Mouse (Mus musculus) erythroblast, embryonic 14.5 days (primary cell): ENCODE data around the gene Slc6a9. TPM values are rescaled to one million over a fixed set of nuclear protein-coding genes. Genes with fewer than 3 reads are reported as not detected.

Source experiments
- H3K27me3 ChIP-seq: 2 replicates; pipeline ENCODE4 v1.6.1; 2012; ENCODE audit warnings: inconsistent platforms; ENCODE audit not compliant: control insufficient read depth
- H3K36me3 ChIP-seq: 2 replicates; pipeline ENCODE4 v1.6.1; 2012; ENCODE audit warnings: mild to moderate bottlenecking, inconsistent platforms; ENCODE audit not compliant: control insufficient read depth
- H3K4me1 ChIP-seq: 2 replicates; pipeline ENCODE4 v1.6.1; 2012; ENCODE audit warnings: inconsistent platforms; ENCODE audit not compliant: control insufficient read depth
- H3K4me3 ChIP-seq: replicated peaks from 2 replicates; pipeline ENCODE3; 2012; ENCODE audit warnings: moderate library complexity, mild to moderate bottlenecking, inconsistent platforms
- H3K9me3 ChIP-seq: 2 replicates; pipeline ENCODE4 v1.6.1; 2012; ENCODE audit warnings: low read length, inconsistent platforms, mixed read lengths; ENCODE audit not compliant: control insufficient read depth
- GATA1 ChIP-seq: IDR thresholded peaks from 2 replicates; pipeline ENCODE4 v1.6.1; 2012; ENCODE audit warnings: low read length, inconsistent platforms, mixed read lengths
- TAL1 ChIP-seq: IDR thresholded peaks from 3 replicates; pipeline ENCODE4 v1.6.1; 2012; ENCODE audit warnings: low read length, inconsistent platforms, mixed read lengths
- polyA plus RNA-seq: library from polyadenylated mRNA; stranded (reverse); fragments of >175 nt; gene quantifications from 2 replicates; pipeline ENCODE4 v1.2.3, GENCODE M21; 2012

The Slc6a9 gene
- polyA plus RNA-seq, 1 experiment = 82.3 TPM

DNA sequence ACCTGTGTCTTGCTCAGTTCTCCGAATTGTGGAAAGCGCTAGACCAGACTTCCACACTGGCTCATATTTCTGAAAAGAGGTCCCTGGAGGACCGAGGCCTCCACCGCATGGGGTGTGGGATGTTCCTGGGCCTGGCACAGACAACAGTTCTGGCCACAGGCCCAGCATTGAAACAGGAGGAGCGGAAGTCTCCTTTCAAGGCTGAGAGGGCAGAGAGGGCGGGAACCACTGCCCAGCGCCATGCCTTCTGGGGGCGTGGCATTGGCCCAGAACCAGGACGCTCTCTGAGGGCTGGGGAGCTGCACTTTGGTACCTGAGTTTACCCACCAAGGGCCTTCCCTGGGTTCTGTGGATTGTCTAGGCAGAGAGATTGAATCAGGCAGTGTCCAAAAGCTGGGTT lies 31.8 kb downstream of the Slc6a9 start:
- no peaks in the 10 kb centered on the region for H3K9me3 ChIP-seq
- H3K36me3 ChIP-seq = peaks cover 100% of the 10 kb centered on the region
- H3K27me3 ChIP-seq = no peaks in the 10 kb centered on the region; the same call in 1 of the 2 replicates
- TF ChIP-seq TAL1 (no peak), GATA1 (no peak)
- no peak overlapping the region for H3K4me3 ChIP-seq
- H3K4me1 ChIP-seq = peaks cover 79% of the 10 kb centered on the region

GRCm38 (mm10) chr4:117867000-117867399 lies 32.7 kb downstream of the Slc6a9 start:
- TF ChIP-seq GATA1 (no peak), TAL1 (no peak)
- Histone ChIP-seq H3K4me3 (no peak overlapping the region), H3K27me3 (no peaks in the 10 kb centered on the region; the same call in 1 of the 2 replicates), H3K9me3 (no peaks in the 10 kb centered on the region), H3K4me1 (peaks cover 85% of the 10 kb centered on the region), H3K36me3 (peaks cover 98% of the 10 kb centered on the region)

GRCm38 (mm10) chr4:117867823-117868222 lies 33.5 kb downstream of the Slc6a9 start:
- H3K36me3 ChIP-seq = peaks cover 90% of the 10 kb centered on the region
- no peak overlapping the region for H3K4me3 ChIP-seq
- H3K27me3 ChIP-seq = no peaks in the 10 kb centered on the region; the same call in 1 of the 2 replicates
- TF ChIP-seq GATA1 (no peak), TAL1 (no peak)
- no peaks in the 10 kb centered on the region for H3K9me3 ChIP-seq
- peaks cover 88% of the 10 kb centered on the region for H3K4me1 ChIP-seq

- no peak overlapping the region for H3K4me3 ChIP-seq
- no peaks in the 10 kb centered on the region; the same call in 1 of the 2 replicates for H3K27me3 ChIP-seq
- H3K9me3 ChIP-seq = no peaks in the 10 kb centered on the region
- TF ChIP-seq TAL1 (no peak), GATA1 (no peak)
- peaks cover 75% of the 10 kb centered on the region for H3K36me3 ChIP-seq
- H3K4me1 ChIP-seq = peaks cover 88% of the 10 kb centered on the region
Observed at GRCm38 (mm10) chr4:117869317-117869716, 35.0 kb downstream of the Slc6a9 start.

GRCm38 (mm10) chr4:117870437-117870836 lies 36.1 kb downstream of the Slc6a9 start:
- Histone ChIP-seq H3K4me3 (no peak overlapping the region), H3K36me3 (peaks cover 64% of the 10 kb centered on the region), H3K9me3 (no peaks in the 10 kb centered on the region), H3K4me1 (peaks cover 86% of the 10 kb centered on the region), H3K27me3 (no peaks in the 10 kb centered on the region; the same call in 1 of the 2 replicates)
- TF ChIP-seq GATA1 = no peak
- TF ChIP-seq TAL1 = no peak

GRCm38 (mm10) chr4:117871787-117872186 lies 37.5 kb downstream of the Slc6a9 start:
- H3K4me1 ChIP-seq = peaks cover 73% of the 10 kb centered on the region
- TF ChIP-seq TAL1 (peak; percentile 66), GATA1 (peak; percentile 70)
- peak overlapping the region; percentile 58 for H3K4me3 ChIP-seq
- peaks cover 52% of the 10 kb centered on the region for H3K36me3 ChIP-seq
- H3K9me3 ChIP-seq = no peaks in the 10 kb centered on the region
- no peaks in the 10 kb centered on the region; the same call in 1 of the 2 replicates for H3K27me3 ChIP-seq

GRCm38 (mm10) chr4:117872471-117872886 lies 38.2 kb downstream of the Slc6a9 start, which contains the start of gene Ccdc24:
Ccdc24 (minus strand) TSS chr4:117872557.
- Histone ChIP-seq H3K27me3 (no peaks in the 10 kb centered on the region; the same call in 1 of the 2 replicates), H3K4me1 (peaks cover 66% of the 10 kb centered on the region), H3K9me3 (no peaks in the 10 kb centered on the region), H3K36me3 (peaks cover 46% of the 10 kb centered on the region), H3K4me3 (peak within 1 kb of the TSS; percentile 58)
- TF ChIP-seq GATA1 (no peak), TAL1 (no peak)

GRCm38 (mm10) chr4:117873615-117874014 lies 39.3 kb downstream of the Slc6a9 start:
- no peak for TF ChIP-seq TAL1
- TF ChIP-seq GATA1 = no peak
- Histone ChIP-seq H3K9me3 (no peaks in the 10 kb centered on the region), H3K4me3 (no peak overlapping the region), H3K27me3 (no peaks in the 10 kb centered on the region), H3K36me3 (peaks cover 35% of the 10 kb centered on the region), H3K4me1 (peaks cover 55% of the 10 kb centered on the region)

GRCm38 (mm10) chr4:117878301-117878700 lies 44.0 kb downstream of the Slc6a9 start:
- no peak overlapping the region for H3K4me3 ChIP-seq
- TF ChIP-seq TAL1 = no peak
- no peak for TF ChIP-seq GATA1
- peaks cover 37% of the 10 kb centered on the region for H3K27me3 ChIP-seq
- H3K4me1 ChIP-seq = peaks cover 17% of the 10 kb centered on the region
- H3K9me3 ChIP-seq = no peaks in the 10 kb centered on the region
- H3K36me3 ChIP-seq = peaks cover 2% of the 10 kb centered on the region; the same call in 1 of the 2 replicates

DNA sequence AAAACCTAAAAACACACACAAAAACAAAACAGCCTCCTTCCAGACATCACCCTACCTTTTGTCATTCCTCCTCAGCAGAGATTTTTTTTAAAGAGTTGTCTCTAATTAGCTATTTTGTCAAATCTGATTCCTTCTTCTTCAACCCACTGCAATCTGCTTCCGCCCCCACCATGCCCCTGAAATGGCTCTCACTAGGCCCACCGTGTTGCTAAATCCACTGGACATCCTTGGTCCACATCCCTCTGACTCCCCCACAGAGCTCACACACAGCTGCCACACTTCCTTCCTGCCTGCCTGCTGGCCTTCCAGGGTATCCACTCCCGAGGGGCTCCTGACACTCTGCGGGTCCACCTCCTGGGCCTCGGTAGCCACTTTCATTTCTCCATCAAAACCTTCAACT lies 44.4 kb downstream of the Slc6a9 start:
- peaks cover 6% of the 10 kb centered on the region for H3K36me3 ChIP-seq
- peaks cover 18% of the 10 kb centered on the region for H3K4me1 ChIP-seq
- H3K9me3 ChIP-seq = no peaks in the 10 kb centered on the region
- H3K27me3 ChIP-seq = peaks cover 41% of the 10 kb centered on the region
- no peak overlapping the region for H3K4me3 ChIP-seq
- TF ChIP-seq GATA1 (no peak), TAL1 (no peak)
